Mouse (Mus musculus): ENCODE results near the gene Cd3eap.

Gene Cd3eap

DNA sequence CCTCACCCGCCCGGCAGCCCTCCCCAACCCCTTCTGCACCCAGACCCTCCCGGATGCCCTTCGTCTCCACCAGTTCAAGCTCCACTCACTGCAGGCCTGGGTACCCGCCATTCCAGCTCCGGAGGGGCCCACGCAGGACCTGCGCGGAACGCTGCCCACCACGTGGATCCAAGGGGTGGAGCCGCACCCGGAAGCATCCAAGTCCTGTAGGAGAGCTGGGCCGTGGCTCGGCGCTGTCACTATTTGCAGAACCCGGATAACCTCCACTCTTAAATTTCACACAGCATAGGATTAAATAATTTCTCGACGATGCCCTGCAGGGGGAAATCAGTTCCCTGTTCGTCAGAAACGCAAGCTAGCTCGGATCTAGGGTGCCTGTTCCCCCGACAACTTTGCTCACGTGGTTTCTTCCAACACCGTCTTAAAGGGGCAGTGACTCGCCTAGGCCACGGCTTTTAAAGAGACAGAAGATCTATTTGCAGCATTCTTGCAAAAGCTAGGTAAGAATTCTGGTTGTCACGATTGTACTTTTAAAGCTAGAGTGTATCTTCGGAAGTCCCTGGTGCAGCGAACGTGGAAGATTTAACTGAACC is at the start of gene Cd3eap, which contains the start of gene Ppp1r13l:
Gene Cd3eap (minus strand): TSS at position 185 of the 593 bp plus-strand sequence.
Gene Ppp1r13l (plus strand): TSS at position 451 of the 593 bp plus-strand sequence.
- DNase-seq (ENCODE audit: low spot score in 2 of 2): peak; percentile 76 to 78

DNA sequence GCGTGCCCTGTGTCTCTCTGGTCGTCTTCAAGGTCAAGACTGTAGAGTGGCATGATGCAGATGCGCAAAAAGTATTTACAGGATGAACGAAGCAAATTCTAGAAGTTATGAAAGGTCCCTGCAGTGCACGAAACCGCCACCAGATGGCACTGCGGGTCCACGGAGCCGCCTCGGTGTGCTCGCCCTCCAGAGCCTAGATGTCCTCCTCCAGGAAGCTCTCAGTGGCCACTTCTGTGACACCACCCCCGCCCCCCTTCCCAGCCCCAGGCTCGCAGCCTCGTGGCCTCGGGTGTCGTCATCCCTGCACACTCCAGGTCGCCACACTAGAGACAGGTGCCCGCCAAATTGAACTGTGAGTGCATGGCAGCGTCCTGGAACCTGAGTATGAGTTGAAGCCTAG is 46.1 kb upstream of the Cd3eap start:
- DNase-seq (ENCODE audit: low spot score in 2 of 2): peak; percentile 58 to 75

DNA sequence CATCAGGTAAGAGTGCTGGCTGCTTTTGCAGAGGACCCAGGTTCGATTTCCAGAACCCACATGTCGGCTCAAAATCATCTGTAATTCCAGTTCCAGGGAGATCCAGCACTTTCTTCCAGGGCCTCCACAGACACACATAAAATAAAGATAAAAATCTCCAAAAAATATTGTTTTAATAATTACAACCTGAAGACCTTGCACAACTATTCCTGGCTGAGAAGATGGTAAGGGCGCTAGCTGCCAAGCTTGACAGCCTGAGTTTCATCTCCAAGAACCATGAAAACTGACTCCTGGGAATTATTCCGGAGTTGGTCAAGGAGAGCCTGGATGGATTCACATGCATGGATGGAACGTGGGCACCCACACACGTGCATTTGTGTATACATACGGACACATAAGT is 45.2 kb upstream of the Cd3eap start, which contains the start of gene Ckm:
Gene Ckm (plus strand): TSS at position 301 of the 400 bp plus-strand sequence.
- DNase-seq (ENCODE audit: low spot score in 2 of 2): no peak

GRCm38 (mm10) chr7:19403731-19404296 is 44.5 kb upstream of the Cd3eap start, which contains the start of gene Klc3:
Klc3 (minus strand) TSS chr7:19404104.
- peak; percentile 83 to 85 for DNase-seq (ENCODE audit: low spot score in 2 of 2)

GRCm38 (mm10) chr7:19402535-19403112 is 43.3 kb upstream of the Cd3eap start:
- no peak for DNase-seq (ENCODE audit: low spot score in 2 of 2)

- no peak for DNase-seq (ENCODE audit: low spot score in 2 of 2)
Observed at GRCm38 (mm10) chr7:19400946-19401345, 41.7 kb upstream of the Cd3eap start.

DNA sequence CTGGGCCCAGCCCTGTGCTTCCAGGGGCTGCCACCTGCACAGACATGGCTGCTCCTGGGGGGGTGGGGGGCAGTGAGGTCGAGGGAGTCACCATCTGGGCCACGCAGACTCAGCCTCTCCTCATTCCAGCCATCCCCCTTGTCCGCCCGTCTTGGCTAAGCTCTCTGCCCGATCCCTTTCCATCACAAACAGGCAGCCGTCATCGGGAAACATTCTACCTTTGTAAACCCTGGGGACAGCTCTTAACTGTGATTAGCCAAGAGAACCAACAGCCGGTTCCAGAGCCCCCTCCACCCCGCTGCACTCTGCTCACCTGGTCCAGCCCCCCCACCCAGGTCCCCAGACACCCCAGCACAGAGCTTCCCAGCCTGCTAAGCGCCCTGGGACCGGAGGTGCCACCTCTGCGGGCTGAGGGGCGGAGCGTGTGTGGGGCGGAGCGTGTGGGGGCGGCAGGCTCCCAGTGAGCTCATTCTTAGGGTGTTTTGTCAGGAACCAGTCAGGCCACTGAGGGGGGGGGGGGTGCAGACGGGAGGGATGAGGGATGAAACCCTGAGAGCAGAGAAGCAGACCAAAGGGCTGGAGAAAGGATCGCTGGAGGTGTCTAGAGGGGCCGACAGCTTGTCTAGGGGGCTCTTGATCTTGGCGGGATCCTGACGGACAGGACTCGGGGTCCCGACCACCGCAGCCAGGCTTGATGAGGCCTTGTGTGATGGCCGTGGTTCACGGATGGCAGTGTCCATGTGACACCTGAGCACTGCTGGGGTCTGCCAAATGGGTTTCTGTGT is 40.4 kb upstream of the Cd3eap start:
- DNase-seq (ENCODE audit: low spot score in 2 of 2): peak; percentile 45 to 48

GRCm38 (mm10) chr7:19394484-19394883 is 35.2 kb upstream of the Cd3eap start:
- DNase-seq (ENCODE audit: low spot score in 2 of 2): no peak

- no peak for DNase-seq (ENCODE audit: low spot score in 2 of 2)
Observed at GRCm38 (mm10) chr7:19388699-19389413, 29.6 kb upstream of the Cd3eap start.

GRCm38 (mm10) chr7:19383708-19384107 is 24.4 kb upstream of the Cd3eap start:
- DNase-seq (ENCODE audit: low spot score in 2 of 2): no peak

- no peak for DNase-seq (ENCODE audit: low spot score in 2 of 2)
Observed at GRCm38 (mm10) chr7:19382166-19382541, 22.9 kb upstream of the Cd3eap start.

DNA sequence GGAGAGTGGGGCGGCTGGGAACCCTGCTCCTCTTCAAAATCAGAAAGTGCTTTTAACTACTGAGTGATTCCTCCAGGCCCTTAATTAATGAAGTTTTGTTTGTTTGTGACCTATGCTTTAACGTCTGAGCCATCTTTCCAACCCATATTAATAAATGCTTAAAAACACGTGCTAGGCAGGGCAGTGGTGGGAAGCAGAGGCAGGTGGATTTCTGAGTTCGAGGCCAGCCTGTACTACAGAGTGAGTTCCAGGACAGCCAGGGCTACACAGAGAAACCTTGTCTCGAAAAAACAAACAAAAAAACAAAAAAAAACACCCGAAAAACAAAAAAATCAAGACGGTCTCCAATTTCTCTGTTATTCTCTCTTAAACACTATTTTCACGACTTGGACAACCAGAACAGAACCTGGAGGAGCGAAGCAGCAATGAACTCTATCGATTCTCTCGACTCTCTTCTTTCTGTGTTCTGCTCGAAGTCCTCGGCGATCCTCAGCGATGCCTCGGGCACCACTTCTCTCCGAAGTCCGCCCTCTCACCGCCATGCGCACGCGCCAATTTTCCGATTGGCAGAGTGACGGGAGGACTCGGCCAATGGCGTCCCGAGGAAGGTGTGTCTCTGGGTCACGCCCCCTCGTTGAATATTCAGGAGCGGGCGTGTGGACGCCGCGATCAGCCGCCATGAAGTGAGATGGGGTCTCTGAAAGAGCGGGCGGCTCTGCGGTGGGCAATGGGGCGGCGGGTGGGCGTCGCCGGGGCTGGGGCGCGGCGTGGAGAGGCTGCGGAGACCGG is 22.3 kb upstream of the Cd3eap start, which contains the start of gene Ercc2:
Gene Ercc2 (plus strand): TSS at position 634 of the 789 bp plus-strand sequence.
- DNase-seq (ENCODE audit: low spot score in 2 of 2): peak; percentile 99 to 100

GRCm38 (mm10) chr7:19378049-19378448 is 18.8 kb upstream of the Cd3eap start:
- DNase-seq (ENCODE audit: low spot score in 2 of 2): no peak

GRCm38 (mm10) chr7:19376019-19376418 is 16.7 kb upstream of the Cd3eap start:
- DNase-seq (ENCODE audit: low spot score in 2 of 2): no peak

DNA sequence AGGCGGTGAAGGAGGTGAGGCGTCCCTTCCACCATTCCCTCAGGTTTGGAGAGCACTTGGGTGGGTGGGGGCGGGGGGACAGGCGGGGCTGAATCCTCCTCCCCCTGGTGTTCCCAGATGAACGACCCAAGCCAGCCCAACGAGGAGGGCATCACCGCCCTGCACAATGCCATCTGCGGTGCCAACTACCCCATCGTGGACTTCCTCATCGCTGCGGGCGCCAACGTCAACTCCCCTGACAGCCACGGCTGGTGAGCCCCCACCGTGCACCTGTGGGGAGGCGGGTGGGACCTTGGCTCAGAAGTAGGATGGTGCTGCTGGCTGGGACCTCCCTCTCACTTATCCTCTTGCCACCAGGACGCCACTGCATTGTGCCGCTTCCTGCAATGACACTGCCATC is 16.1 kb upstream of the Cd3eap start:
- DNase-seq (ENCODE audit: low spot score in 2 of 2): no peak

DNA sequence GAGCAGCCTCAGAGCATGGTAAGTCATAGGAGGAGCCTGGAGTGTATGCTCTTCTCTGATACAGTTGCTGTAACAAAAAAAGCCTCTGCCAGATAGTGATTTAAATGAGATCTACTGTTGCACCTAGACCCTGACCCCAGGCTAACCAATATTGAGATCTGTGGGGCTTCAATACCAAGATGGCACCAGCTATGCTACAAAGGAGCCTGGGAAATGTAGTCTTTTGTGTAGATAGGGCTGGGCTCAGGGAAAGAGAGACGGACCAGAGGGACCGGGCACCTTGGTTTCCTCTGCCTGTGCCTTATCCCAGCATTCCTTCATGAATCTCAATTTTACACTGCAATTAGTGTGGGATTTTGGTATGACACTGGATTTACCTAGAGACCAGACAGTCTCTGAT is 14.1 kb upstream of the Cd3eap start:
- no peak for DNase-seq (ENCODE audit: low spot score in 2 of 2)

- peak; percentile 35 to 47 for DNase-seq (ENCODE audit: low spot score in 2 of 2)
Observed at GRCm38 (mm10) chr7:19369823-19370425, 10.6 kb upstream of the Cd3eap start.

GRCm38 (mm10) chr7:19368380-19368779 is 9.1 kb upstream of the Cd3eap start:
- DNase-seq (ENCODE audit: low spot score in 2 of 2): no peak

- no peak for DNase-seq (ENCODE audit: low spot score in 2 of 2)
Observed at GRCm38 (mm10) chr7:19365376-19365775, 6.1 kb upstream of the Cd3eap start.

DNA sequence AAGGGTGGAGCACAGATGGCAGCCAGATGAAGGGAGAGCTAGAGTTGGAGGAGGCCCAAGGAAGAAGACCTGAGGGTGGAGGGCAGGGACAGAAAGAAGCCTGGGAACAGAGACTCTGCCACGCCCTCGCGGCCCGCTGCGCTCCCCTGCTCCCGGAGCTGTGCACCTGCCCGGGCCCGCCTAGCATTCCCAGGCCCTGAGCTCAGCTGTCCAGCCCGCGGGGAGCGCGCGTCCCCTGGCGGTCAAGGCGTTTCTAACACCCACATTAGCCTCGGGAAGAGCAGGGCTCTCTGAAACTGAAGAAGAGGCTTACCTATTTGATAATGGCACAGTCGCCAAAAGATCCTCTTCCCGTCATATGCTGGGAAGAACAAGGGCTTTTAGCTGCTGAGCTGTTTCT is 4.6 kb upstream of the Cd3eap start:
- peak; percentile 55 to 60 for DNase-seq (ENCODE audit: low spot score in 2 of 2)
